Mouse (Mus musculus) hindbrain, embryonic 10.5 days (tissue): ENCODE measurements around the gene Cdc37l1. TPM values are rescaled to one million over a fixed set of nuclear protein-coding genes. Genes with fewer than 3 reads are reported as not detected.

ENCODE experiments used
- DNase-seq: peaks from one replicate; pipeline ENCODE4 v3.0.0-alpha.2; 2017; ENCODE audit warnings: low spot score
- H3K27ac ChIP-seq: fragments of 300-500 bp; sonication (generic); 2 replicates; pipeline ENCODE4 v1.5.1; 2016; ENCODE audit warnings: mild to moderate bottlenecking, moderate library complexity
- H3K27me3 ChIP-seq: fragments of 300-500 bp; sonication (generic); 2 replicates; pipeline ENCODE4 v1.6.1; 2016; ENCODE audit warnings: mild to moderate bottlenecking; ENCODE audit not compliant: poor library complexity, insufficient read depth, severe bottlenecking
- H3K36me3 ChIP-seq: fragments of 300-500 bp; sonication (generic); 2 replicates; pipeline ENCODE4 v1.6.1; 2016; ENCODE audit warnings: mild to moderate bottlenecking, moderate library complexity
- H3K4me1 ChIP-seq: fragments of 300-500 bp; sonication (generic); replicated peaks from 2 replicates; pipeline ENCODE4 v1.6.1; 2016; ENCODE audit warnings: mild to moderate bottlenecking
- H3K4me3 ChIP-seq: fragments of 300-500 bp; sonication (generic); 2 replicates; pipeline ENCODE4 v1.5.1; 2016; ENCODE audit warnings: mild to moderate bottlenecking, moderate library complexity
- H3K9me3 ChIP-seq: fragments of 300-500 bp; sonication (generic); 2 replicates; pipeline ENCODE4 v1.6.1; 2016; ENCODE audit warnings: mild to moderate bottlenecking, moderate library complexity
- WGBS: fragments of 180-500 bp; shearing (Covaris S2); methylation state at CpG from one replicate; pipeline ENCODE4 v1.1.7; 2016; 5-methylcytosine and 5-hydroxymethylcytosine counted together
- polyA plus RNA-seq: library from polyadenylated mRNA; unstranded; fragments of >200 nt; fragmentation: Nextera tagmentation; extraction: Ambion mirVana; gene quantifications from 2 replicates; pipeline ENCODE4 v1.2.1, GENCODE M21; 2016

Cdc37l1 gene
- 37.0 and 38.6 TPM in 2 replicates for polyA plus RNA-seq

- Histone ChIP-seq H3K4me3 (peak within 1 kb of the TSS; percentile 97), H3K27ac (peak within 1 kb of the TSS; percentile 94), H3K4me1 (peaks cover 17% of the 10 kb centered on the region), H3K36me3 (peaks cover 31% of the 10 kb centered on the region), H3K9me3 (no peaks in the 10 kb centered on the region), H3K27me3 (no peaks in the 10 kb centered on the region)
- under 1% methylated on average over 37 of the region's 37 CpGs for WGBS
- DNase-seq: peak; percentile 99
Observed at GRCm38 (mm10) chr19:28990194-28990589, at the start of gene Cdc37l1. Gene Cdc37l1 (plus strand): TSS chr19:28990352.

GRCm38 (mm10) chr19:28941271-28941670, 48.9 kb upstream of the Cdc37l1 start:
- DNase-seq: no peak
- no peaks in the 10 kb centered on the region for H3K27me3 ChIP-seq
- H3K36me3 ChIP-seq: no peaks in the 10 kb centered on the region
- H3K4me1 ChIP-seq: peaks cover 6% of the 10 kb centered on the region; the same call in 1 of the 2 replicates
- H3K9me3 ChIP-seq: no peaks in the 10 kb centered on the region
- 75% methylated on average over 4 of the region's 4 CpGs for WGBS
- no peak overlapping the region for H3K4me3 ChIP-seq
- H3K27ac ChIP-seq: no peak overlapping the region

GRCm38 (mm10) chr19:28946782-28947181, 43.4 kb upstream of the Cdc37l1 start:
- 67% methylated on average over 4 of the region's 4 CpGs for WGBS
- Histone ChIP-seq H3K27me3 (no peaks in the 10 kb centered on the region), H3K36me3 (no peaks in the 10 kb centered on the region)

GRCm38 (mm10) chr19:28947311-28947710, 42.8 kb upstream of the Cdc37l1 start:
- no peaks in the 10 kb centered on the region for H3K27me3 ChIP-seq
- no peak overlapping the region for H3K4me3 ChIP-seq
- no peaks in the 10 kb centered on the region for H3K36me3 ChIP-seq
- H3K27ac ChIP-seq: no peak overlapping the region
- WGBS: 74% methylated on average over 2 of the region's 2 CpGs
- no peaks in the 10 kb centered on the region for H3K9me3 ChIP-seq
- no peak for DNase-seq
- H3K4me1 ChIP-seq: no peaks in the 10 kb centered on the region

More at GRCm38 (mm10) chr19:28946782-28947181, 43.4 kb upstream of the Cdc37l1 start:
- no peak for DNase-seq
- no peak overlapping the region for H3K4me3 ChIP-seq
- H3K9me3 ChIP-seq: no peaks in the 10 kb centered on the region
- no peak overlapping the region for H3K27ac ChIP-seq
- no peaks in the 10 kb centered on the region for H3K4me1 ChIP-seq

GRCm38 (mm10) chr19:28951251-28951650, 38.9 kb upstream of the Cdc37l1 start:
- WGBS: 83% methylated on average over 5 of the region's 5 CpGs
- no peak for DNase-seq
- H3K36me3 ChIP-seq: no peaks in the 10 kb centered on the region

GRCm38 (mm10) chr19:28963113-28963512, 27.0 kb upstream of the Cdc37l1 start:
- peaks cover 42% of the 10 kb centered on the region for H3K27me3 ChIP-seq
- no peak for DNase-seq
- WGBS: 60% methylated on average over 3 of the region's 3 CpGs
- H3K4me3 ChIP-seq: peak overlapping the region; percentile 92; the same call in 1 of the 2 replicates
- H3K36me3 ChIP-seq: no peaks in the 10 kb centered on the region
- peaks cover 26% of the 10 kb centered on the region for H3K4me1 ChIP-seq
- H3K27ac ChIP-seq: 0 out of 2 replicates have a peak overlapping the region, but pooled peaks have one; percentile 91
- no peaks in the 10 kb centered on the region for H3K9me3 ChIP-seq

More at GRCm38 (mm10) chr19:28951251-28951650, 38.9 kb upstream of the Cdc37l1 start:
- no peak overlapping the region for H3K4me3 ChIP-seq
- no peaks in the 10 kb centered on the region for H3K9me3 ChIP-seq
- H3K27ac ChIP-seq: no peak overlapping the region
- no peaks in the 10 kb centered on the region for H3K4me1 ChIP-seq
- H3K27me3 ChIP-seq: no peaks in the 10 kb centered on the region

GRCm38 (mm10) chr19:28963513-28963841, 26.7 kb upstream of the Cdc37l1 start:
- peaks cover 26% of the 10 kb centered on the region for H3K4me1 ChIP-seq
- no peak for DNase-seq
- WGBS: 9% methylated on average over 4 of the region's 4 CpGs
- H3K4me3 ChIP-seq: peak overlapping the region; percentile 92
- H3K36me3 ChIP-seq: no peaks in the 10 kb centered on the region
- H3K27ac ChIP-seq: peak overlapping the region; percentile 91
- H3K27me3 ChIP-seq: peaks cover 42% of the 10 kb centered on the region
- no peaks in the 10 kb centered on the region for H3K9me3 ChIP-seq

- H3K36me3 ChIP-seq: no peaks in the 10 kb centered on the region
- under 1% methylated on average over 73 of the region's 73 CpGs for WGBS
- peaks cover 26% of the 10 kb centered on the region for H3K4me1 ChIP-seq
Observed at GRCm38 (mm10) chr19:28963842-28964551, 26.2 kb upstream of the Cdc37l1 start, which contains the start of gene Plpp6. Gene Plpp6 (plus strand): TSS chr19:28963953.

GRCm38 (mm10) chr19:28964552-28964903, 25.6 kb upstream of the Cdc37l1 start:
- Histone ChIP-seq H3K4me1 (peaks cover 26% of the 10 kb centered on the region), H3K27me3 (peaks cover 42% of the 10 kb centered on the region), H3K27ac (peak overlapping the region; percentile 91), H3K36me3 (no peaks in the 10 kb centered on the region), H3K9me3 (no peaks in the 10 kb centered on the region), H3K4me3 (peak overlapping the region; percentile 92)
- no peak for DNase-seq
- WGBS: 5% methylated on average over 16 of the region's 16 CpGs

More at GRCm38 (mm10) chr19:28963842-28964551, 26.2 kb upstream of the Cdc37l1 start, which contains the start of gene Plpp6:
- no peaks in the 10 kb centered on the region for H3K9me3 ChIP-seq
- peak within 1 kb of the TSS; percentile 92 for H3K4me3 ChIP-seq
- H3K27ac ChIP-seq: peak within 1 kb of the TSS; percentile 91
- peaks cover 42% of the 10 kb centered on the region for H3K27me3 ChIP-seq
- peak; percentile 77 for DNase-seq

GRCm38 (mm10) chr19:28967652-28968051, 22.5 kb upstream of the Cdc37l1 start, which contains the start of gene 4430402I18Rik:
Gene 4430402I18Rik (minus strand): TSS chr19:28967800.
- peak; percentile 49 for DNase-seq
- H3K27me3 ChIP-seq: peaks cover 32% of the 10 kb centered on the region
- no peaks in the 10 kb centered on the region for H3K36me3 ChIP-seq
- peak within 1 kb of the TSS; percentile 18; the same call in 1 of the 2 replicates for H3K4me3 ChIP-seq
- no peaks in the 10 kb centered on the region for H3K9me3 ChIP-seq
- H3K4me1 ChIP-seq: peaks cover 26% of the 10 kb centered on the region
- H3K27ac ChIP-seq: 0 out of 2 replicates have a peak within 1 kb of the TSS, but pooled peaks have one; percentile 16
- 6% methylated on average over 11 of the region's 11 CpGs for WGBS

GRCm38 (mm10) chr19:28968178-28968577, 22.0 kb upstream of the Cdc37l1 start:
- 70% methylated on average over 4 of the region's 4 CpGs for WGBS
- Histone ChIP-seq H3K27ac (no peak overlapping the region), H3K4me3 (no peak overlapping the region), H3K27me3 (peaks cover 26% of the 10 kb centered on the region), H3K4me1 (peaks cover 26% of the 10 kb centered on the region), H3K36me3 (no peaks in the 10 kb centered on the region), H3K9me3 (no peaks in the 10 kb centered on the region)
- no peak for DNase-seq

- Histone ChIP-seq H3K36me3 (no peaks in the 10 kb centered on the region), H3K27ac (no peak overlapping the region)
- 81% methylated on average over 5 of the region's 5 CpGs for WGBS
Observed at GRCm38 (mm10) chr19:28969231-28969630, 20.9 kb upstream of the Cdc37l1 start.

GRCm38 (mm10) chr19:28970251-28970650, 19.9 kb upstream of the Cdc37l1 start:
- Histone ChIP-seq H3K27ac (no peak overlapping the region), H3K9me3 (no peaks in the 10 kb centered on the region), H3K27me3 (peaks cover 28% of the 10 kb centered on the region), H3K4me1 (peaks cover 19% of the 10 kb centered on the region), H3K36me3 (no peaks in the 10 kb centered on the region), H3K4me3 (no peak overlapping the region)
- WGBS: 64% methylated on average over 11 of the region's 11 CpGs
- DNase-seq: no peak

More at GRCm38 (mm10) chr19:28969231-28969630, 20.9 kb upstream of the Cdc37l1 start:
- H3K27me3 ChIP-seq: peaks cover 28% of the 10 kb centered on the region
- DNase-seq: no peak
- H3K4me3 ChIP-seq: no peak overlapping the region
- H3K4me1 ChIP-seq: peaks cover 20% of the 10 kb centered on the region
- no peaks in the 10 kb centered on the region for H3K9me3 ChIP-seq
